Mouse (Mus musculus): ENCODE measurements around the gene Bbx.

GRCm38 (mm10) chr16:50449086-50449485 lies 16.9 kb upstream of the Bbx start:
- TF ChIP-seq POLR2A (IDR thresholded peaks at IDR 0.05; ENCODE audit: insufficient read length, low read depth) (no peak), CEBPB (IDR thresholded peaks at IDR 0.05; ENCODE audit: insufficient read depth, poor library complexity, severe bottlenecking) (no peak), TCF12 (IDR thresholded peaks at IDR 0.05; ENCODE audit: insufficient read depth, poor library complexity, severe bottlenecking) (no peak), USF1 (IDR thresholded peaks at IDR 0.05; ENCODE audit: low read depth) (no peak), POLR2AphosphoS2 (IDR thresholded peaks at IDR 0.05; ENCODE audit: insufficient read length, low read depth) (no peak), MYOD1 (IDR thresholded peaks at IDR 0.05; ENCODE audit: control insufficient read depth in 1 of 3, insufficient read length in 2 of 3, low read depth in 2 of 3) (no peak)
